Mouse (Mus musculus) bone marrow, adult 2 months (tissue): ENCODE data around the gene Cd1d1. TPM values are rescaled to one million over a fixed set of nuclear protein-coding genes. Genes with fewer than 3 reads are reported as not detected.

Source experiments
- H3K27ac ChIP-seq: fragments of 200-500 bp; 2 replicates; pipeline ENCODE4 v1.5.1; 2012; ENCODE audit warnings: low read depth, mild to moderate bottlenecking, control low read depth, inconsistent platforms, low read length; ENCODE audit not compliant: control insufficient read depth, poor library complexity, insufficient read depth
- H3K4me1 ChIP-seq: fragments of 200-500 bp; 2 replicates; pipeline ENCODE4 v1.6.1; 2011; ENCODE audit warnings: low read length; ENCODE audit not compliant: control insufficient read depth, insufficient read depth
- H3K4me3 ChIP-seq: fragments of 200-500 bp; replicated peaks from 2 replicates; pipeline ENCODE3; 2011; ENCODE audit warnings: mild to moderate bottlenecking, low read depth, low read length, control low read depth; ENCODE audit not compliant: control insufficient read depth
- CTCF ChIP-seq: fragments of 200-500 bp; IDR thresholded peaks from 2 replicates; pipeline ENCODE4 v1.5.1; 2011; ENCODE audit warnings: low read length, control low read depth; ENCODE audit not compliant: control insufficient read depth, insufficient read depth
- POLR2A ChIP-seq: fragments of 200-500 bp; IDR thresholded peaks from 2 replicates; pipeline ENCODE4 v1.6.1; 2011; ENCODE audit warnings: low read depth, mild to moderate bottlenecking, control low read depth, low read length, borderline replicate concordance; ENCODE audit not compliant: control insufficient read depth
- WGBS: fragments of 180-500 bp; shearing (Covaris S2); methylation state at CpG from one replicate; pipeline ENCODE4 v1.1.7; 2018; 5-methylcytosine and 5-hydroxymethylcytosine counted together
- polyA plus RNA-seq: library from polyadenylated mRNA; stranded (reverse); fragments of >200 nt; gene quantifications from 2 replicates; pipeline ENCODE4 v1.2.4, GENCODE M21; 2011; ENCODE audit warnings: low replicate concordance; ENCODE audit not compliant: missing spikeins, insufficient read depth, insufficient read length

The Cd1d1 gene
- polyA plus RNA-seq, 1 experiment = 25.0 TPM

GRCm38 (mm10) chr3:86954521-86954920, 44.7 kb downstream of the Cd1d1 start:
- TF ChIP-seq POLR2A = no peak
- TF ChIP-seq CTCF = no peak
- H3K27ac ChIP-seq = no peak overlapping the region
- H3K4me1 ChIP-seq = peaks cover 1% of the 10 kb centered on the region; the same call in 1 of the 2 replicates
- no peak overlapping the region for H3K4me3 ChIP-seq
- 71% methylated on average over 1 of the region's 1 CpGs for WGBS

DNA sequence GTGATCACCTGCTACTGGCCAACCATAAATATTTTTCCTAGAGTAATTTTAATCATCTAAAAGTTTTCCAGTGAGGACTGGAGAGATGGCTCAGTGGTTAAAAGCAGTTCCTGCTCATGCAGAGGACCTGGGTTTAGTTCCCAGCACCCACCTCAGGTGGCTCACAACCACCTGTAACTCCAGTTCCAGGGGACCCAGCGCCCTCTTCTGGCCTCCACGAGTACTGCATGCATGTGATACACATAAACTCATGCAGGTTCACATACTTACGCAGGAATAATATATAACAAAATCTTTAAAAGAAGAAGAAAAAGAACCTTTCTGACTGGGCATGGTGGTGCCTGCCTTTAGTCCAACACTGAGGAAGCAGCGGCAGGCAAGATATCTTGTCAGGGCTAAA, 45.4 kb downstream of the Cd1d1 start:
- TF ChIP-seq POLR2A = no peak
- TF ChIP-seq CTCF = peak; percentile 22; the same call in 1 of the 2 replicates

GRCm38 (mm10) chr3:86950652-86951051, 48.6 kb downstream of the Cd1d1 start:
- no peak overlapping the region for H3K4me3 ChIP-seq
- TF ChIP-seq CTCF (no peak), POLR2A (no peak)
- H3K27ac ChIP-seq = no peak overlapping the region
- H3K4me1 ChIP-seq = no peaks in the 10 kb centered on the region
- WGBS = 37% methylated on average over 2 of the region's 2 CpGs

More for the DNA sequence above, 45.4 kb downstream of the Cd1d1 start:
- Histone ChIP-seq H3K4me1 (no peaks in the 10 kb centered on the region), H3K27ac (no peak overlapping the region), H3K4me3 (no peak overlapping the region)
- 79% methylated on average over 4 of the region's 4 CpGs for WGBS

Other genes with a start within 250 kb of the Cd1d1 start
- 12.6 and 16.4 TPM in 2 replicates for gene Dclk2, start 78.6 kb downstream of the Cd1d1 start, polyA plus RNA-seq
- gene Kirrel, start 175.3 kb upstream of the Cd1d1 start, polyA plus RNA-seq = 1.1 and 1.7 TPM in 2 replicates